Mouse (Mus musculus) ES-Bruce4 (cell line): ENCODE measurements around the gene Adcy4. TPM values are rescaled to one million over a fixed set of nuclear protein-coding genes. Genes with fewer than 3 reads are reported as not detected.
A peak's percentile ranks its signal among the peaks of the same experiment; 100 is the strongest.
"Not testable (repeated sequence)": the region's sequence is repeated elsewhere in the genome, so short reads cannot be mapped to it uniquely, and the experiment has no call there.

Source experiments
- H3K27ac ChIP-seq: 2 replicates; pipeline ENCODE4 v1.5.1; 2012; ENCODE audit warnings: low read length, inconsistent platforms; ENCODE audit not compliant: insufficient read depth
- H3K27me3 ChIP-seq: 2 replicates; pipeline ENCODE4 v1.6.1; 2012; ENCODE audit warnings: mild to moderate bottlenecking, low read length, inconsistent platforms; ENCODE audit not compliant: control insufficient read depth, poor library complexity, insufficient read depth, severe bottlenecking
- H3K36me3 ChIP-seq: 2 replicates; pipeline ENCODE4 v1.6.1; 2012; ENCODE audit warnings: inconsistent platforms, mild to moderate bottlenecking, low read length, moderate library complexity; ENCODE audit not compliant: control insufficient read depth, poor library complexity, insufficient read depth, severe bottlenecking
- H3K4me1 ChIP-seq: one replicate; pipeline ENCODE4 v1.8.1; 2011; ENCODE audit warnings: low read length; ENCODE audit not compliant: control insufficient read depth, insufficient read depth
- H3K4me3 ChIP-seq: 2 replicates; pipeline ENCODE4 v1.5.1; 2011; ENCODE audit warnings: low read depth, mild to moderate bottlenecking, low read length
- H3K9ac ChIP-seq: 2 replicates; pipeline ENCODE4 v1.6.1; 2012; ENCODE audit warnings: low read depth, mild to moderate bottlenecking, inconsistent platforms; ENCODE audit not compliant: poor library complexity, severe bottlenecking
- H3K9me3 ChIP-seq: replicated peaks from 2 replicates; pipeline ENCODE4 v1.6.1; 2012; ENCODE audit warnings: mild to moderate bottlenecking, low read length, inconsistent platforms; ENCODE audit not compliant: control insufficient read depth, poor library complexity, insufficient read depth, severe bottlenecking
- CTCF ChIP-seq: IDR thresholded peaks from one replicate; pipeline ENCODE4 v1.8.1; 2011; ENCODE audit warnings: low read depth, low read length
- EP300 ChIP-seq: IDR thresholded peaks from 2 replicates; pipeline ENCODE4 v1.6.1; 2011; ENCODE audit warnings: low read depth, low read length; ENCODE audit not compliant: insufficient read depth
- POLR2A ChIP-seq: IDR thresholded peaks from one replicate; pipeline ENCODE4 v1.8.1; 2011; ENCODE audit warnings: low read length; ENCODE audit not compliant: insufficient read depth
- polyA plus RNA-seq: library from polyadenylated mRNA; stranded (reverse); fragments of >200 nt; gene quantifications from 2 replicates; pipeline ENCODE4 v1.2.4, GENCODE M21; 2011; ENCODE audit warnings: low read depth; ENCODE audit not compliant: missing spikeins, insufficient read depth, insufficient read length

Adcy4 gene
- polyA plus RNA-seq, 1 experiment, result 1.2 TPM

GRCm38 (mm10) chr14:55763166-55763565 is 20.7 kb downstream of the Adcy4 start:
- no peak overlapping the region for H3K4me3 ChIP-seq

GRCm38 (mm10) chr14:55762001-55762821 is 21.7 kb downstream of the Adcy4 start:
- Histone ChIP-seq H3K9ac (peak overlapping the region; percentile 76), H3K4me3 (peak overlapping the region; percentile 56), H3K27me3 (no peaks in the 10 kb centered on the region), H3K9me3 (no peaks in the 10 kb centered on the region), H3K36me3 (no peaks in the 10 kb centered on the region), H3K27ac (no peak overlapping the region), H3K4me1 (peaks cover 2% of the 10 kb centered on the region)
- TF ChIP-seq EP300 (no peak), POLR2A (no peak), CTCF (no peak)

More at GRCm38 (mm10) chr14:55763166-55763565, 20.7 kb downstream of the Adcy4 start:
- no peak overlapping the region for H3K27ac ChIP-seq
- no peak for TF ChIP-seq EP300
- no peak for TF ChIP-seq POLR2A
- no peak for TF ChIP-seq CTCF
- H3K4me1 ChIP-seq, result peaks cover 3% of the 10 kb centered on the region
- no peaks in the 10 kb centered on the region for H3K36me3 ChIP-seq
- no peaks in the 10 kb centered on the region for H3K27me3 ChIP-seq
- no peaks in the 10 kb centered on the region for H3K9me3 ChIP-seq
- H3K9ac ChIP-seq, result peak overlapping the region; percentile 76

GRCm38 (mm10) chr14:55761163-55761562 is 22.7 kb downstream of the Adcy4 start, which contains the start of gene Ltb4r2:
TSS of gene Ltb4r2 (plus strand) at chr14:55761428.
- Histone ChIP-seq H3K4me1 (no peaks in the 10 kb centered on the region), H3K4me3 (peak within 1 kb of the TSS; percentile 56), H3K27me3 (no peaks in the 10 kb centered on the region), H3K36me3 (0 out of 2 replicates have a peak, but pooled peaks cover 2% of the 10 kb centered on the region), H3K9ac (peak within 1 kb of the TSS; percentile 76), H3K27ac (no peak within 1 kb of the TSS), H3K9me3 (no peaks in the 10 kb centered on the region)
- TF ChIP-seq CTCF (no peak), EP300 (no peak), POLR2A (no peak)

GRCm38 (mm10) chr14:55760156-55760555 is 23.7 kb downstream of the Adcy4 start:
- peak; percentile 69 for TF ChIP-seq CTCF
- H3K27me3 ChIP-seq, H3K4me1 ChIP-seq, H3K36me3 ChIP-seq, H3K9me3 ChIP-seq, H3K27ac ChIP-seq, H3K9ac ChIP-seq, H3K4me3 ChIP-seq: not testable (repeated sequence)

- TF ChIP-seq CTCF (peak; percentile 31), EP300 (no peak), POLR2A (no peak)
- no peaks in the 10 kb centered on the region for H3K27me3 ChIP-seq
- no peak within 1 kb of the TSS for H3K27ac ChIP-seq
- H3K4me1 ChIP-seq, result no peaks in the 10 kb centered on the region
- H3K36me3 ChIP-seq, result peaks cover 7% of the 10 kb centered on the region
- no peaks in the 10 kb centered on the region for H3K9me3 ChIP-seq
- H3K9ac ChIP-seq, result no peak within 1 kb of the TSS
- H3K4me3 ChIP-seq, result no peak within 1 kb of the TSS
Observed at GRCm38 (mm10) chr14:55758363-55758784, 25.5 kb downstream of the Adcy4 start, which contains the start of gene Cideb. TSS of gene Cideb (minus strand) at chr14:55758458.

GRCm38 (mm10) chr14:55757566-55757965 is 26.3 kb downstream of the Adcy4 start:
- H3K27me3 ChIP-seq, result no peaks in the 10 kb centered on the region
- no peak overlapping the region for H3K4me3 ChIP-seq
- no peaks in the 10 kb centered on the region for H3K9me3 ChIP-seq

More at GRCm38 (mm10) chr14:55757566-55757965, 26.3 kb downstream of the Adcy4 start:
- Histone ChIP-seq H3K27ac (no peak overlapping the region), H3K36me3 (peaks cover 15% of the 10 kb centered on the region), H3K9ac (no peak overlapping the region), H3K4me1 (no peaks in the 10 kb centered on the region)
- TF ChIP-seq CTCF (no peak), POLR2A (no peak), EP300 (no peak)
